Comparison of ENCODE assay signal across 8 mouse cellular contexts in the genomic region with DNA sequence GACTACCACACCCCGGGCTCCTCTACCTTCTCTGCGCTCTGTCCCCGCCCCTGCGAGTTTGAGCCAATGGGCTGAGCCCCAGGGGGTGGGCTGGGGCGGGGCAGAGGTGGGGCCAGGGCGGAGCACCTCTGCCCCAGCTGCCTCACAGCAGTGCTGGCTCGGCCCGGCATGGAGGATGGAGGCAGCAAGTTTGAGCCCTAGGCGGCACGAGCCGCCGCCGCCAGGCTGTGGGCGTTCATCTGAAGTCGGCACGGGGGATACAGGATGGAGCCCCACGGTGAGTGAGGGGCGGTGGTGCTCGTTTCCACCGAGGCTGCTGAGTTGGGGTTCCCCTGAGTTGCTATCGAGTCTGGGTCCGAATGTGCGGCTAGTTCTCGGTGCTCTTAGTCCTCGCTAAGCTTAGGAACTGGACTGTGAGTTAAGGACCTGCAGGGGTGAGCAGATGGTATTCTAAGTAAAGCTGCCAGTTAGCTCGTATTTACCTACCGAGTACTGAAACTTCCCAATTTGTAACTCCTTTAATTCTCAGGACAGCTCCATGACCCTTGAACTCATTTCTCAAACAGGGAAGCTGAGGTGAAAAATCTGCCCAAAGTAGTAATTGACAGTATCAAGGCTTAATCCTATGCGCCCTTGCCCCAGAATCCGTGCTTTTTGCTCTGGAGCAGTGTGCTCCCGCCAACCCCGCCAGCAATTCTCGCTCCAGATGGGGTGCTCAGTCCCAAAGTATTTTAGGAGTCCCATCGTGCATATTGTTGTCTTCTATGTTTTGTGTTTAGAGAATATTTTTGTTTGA. TPM values are rescaled to one million over a fixed set of nuclear protein-coding genes. Genes with fewer than 3 reads are reported as not detected.
DNase-seq lines count a peak whose midpoint lies in the region; ATAC-seq and TF ChIP-seq lines count a peak whose summit lies in the region.

No protein-coding gene starts in this region.

- H3K4me3 ChIP-seq in brown adipose tissue, adult 24 weeks (ENCODE audit: insufficient read depth, low read depth, low read length): peak overlapping the region; percentile 95
- H3K4me3 ChIP-seq in heart, embryonic 12.5 days: peak overlapping the region; percentile 66
- peak overlapping the region; percentile 60 for H3K4me3 ChIP-seq in kidney, postnatal 0 days (replicated peaks; ENCODE audit: low read depth, low read length)
- peak overlapping the region; percentile 73 for H3K4me3 ChIP-seq in liver, embryonic 12.5 days
- peak overlapping the region; percentile 65 for H3K4me3 ChIP-seq in stomach, embryonic 14.5 days (ENCODE audit: low read depth, low read length)

- peak; percentile 96 for ATAC-seq in CD4-positive, CD25-positive, alpha-beta regulatory T cell, adult 4 months
- peak; percentile 94 for ATAC-seq in erythroid progenitor cell, adult 5-6 weeks (replicated peaks; ENCODE audit: low FRiP score, poor library complexity, severe bottlenecking)
- peak; percentile 100 for ATAC-seq in heart, embryonic 12.5 days (ENCODE audit: insufficient number of reproducible peaks, low FRiP score)
- ATAC-seq in kidney, postnatal 0 days (replicated peaks; ENCODE audit: low FRiP score, low read depth): peak; percentile 100
- peak; percentile 100 for ATAC-seq in liver, embryonic 12.5 days
- ATAC-seq in stomach, embryonic 14.5 days (ENCODE audit: insufficient number of reproducible peaks, insufficient read depth, low FRiP score, low read depth): peak; percentile 100

- peak overlapping the region; percentile 82 for H3K9ac ChIP-seq in heart, embryonic 12.5 days
- peak overlapping the region; percentile 70 for H3K9ac ChIP-seq in kidney, postnatal 0 days (ENCODE audit: low read depth, low read length)
- H3K9ac ChIP-seq in liver, embryonic 12.5 days: peak overlapping the region; percentile 73
- peak overlapping the region; percentile 37 for H3K9ac ChIP-seq in stomach, embryonic 14.5 days (replicated peaks; ENCODE audit: low read depth, low read length)

- DNase-seq in kidney, postnatal 0 days (ENCODE audit: low spot score): peak; percentile 93
- DNase-seq in natural killer cell, adult 2 months (ENCODE audit: low spot score in 2 of 2): peak; percentile 16 to 57

- H3K9me3 ChIP-seq in heart, embryonic 12.5 days (replicated peaks): no peaks in the 10 kb centered on the region
- H3K9me3 ChIP-seq in kidney, postnatal 0 days (replicated peaks; ENCODE audit: low read length): no peaks in the 10 kb centered on the region
- H3K9me3 ChIP-seq in liver, embryonic 12.5 days (replicated peaks): no peaks in the 10 kb centered on the region
- no peaks in the 10 kb centered on the region for H3K9me3 ChIP-seq in stomach, embryonic 14.5 days (ENCODE audit: control insufficient read depth, low read depth, low read length)

- no peaks in the 10 kb centered on the region for H3K27me3 ChIP-seq in heart, embryonic 12.5 days (replicated peaks)
- H3K27me3 ChIP-seq in kidney, postnatal 0 days (ENCODE audit: insufficient read depth, low read length): no peaks in the 10 kb centered on the region
- H3K27me3 ChIP-seq in liver, embryonic 12.5 days (replicated peaks): no peaks in the 10 kb centered on the region
- H3K27me3 ChIP-seq in stomach, embryonic 14.5 days (ENCODE audit: control insufficient read depth, insufficient read depth, low read length): no peaks in the 10 kb centered on the region

- H3K4me1 ChIP-seq in brown adipose tissue, adult 24 weeks (ENCODE audit: control insufficient read depth, insufficient read depth, insufficient read length, low read length): peaks cover 10% of the 10 kb centered on the region; the same call in 1 of the 2 replicates
- peaks cover 14% of the 10 kb centered on the region for H3K4me1 ChIP-seq in heart, embryonic 12.5 days (replicated peaks)
- 0 out of 2 replicates have a peak, but pooled peaks cover 3% of the 10 kb centered on the region for H3K4me1 ChIP-seq in kidney, postnatal 0 days (replicated peaks; ENCODE audit: insufficient read depth, low read length)
- peaks cover 24% of the 10 kb centered on the region for H3K4me1 ChIP-seq in liver, embryonic 12.5 days
- 0 out of 2 replicates have a peak, but pooled peaks cover 3% of the 10 kb centered on the region for H3K4me1 ChIP-seq in stomach, embryonic 14.5 days (ENCODE audit: control insufficient read depth, insufficient read depth, low read length)

- peak overlapping the region; percentile 84 for H3K4me2 ChIP-seq in heart, embryonic 12.5 days
- H3K4me2 ChIP-seq in kidney, postnatal 0 days (ENCODE audit: low read length): peak overlapping the region; percentile 60
- H3K4me2 ChIP-seq in liver, embryonic 12.5 days: peak overlapping the region; percentile 88
- H3K4me2 ChIP-seq in stomach, embryonic 14.5 days (replicated peaks; ENCODE audit: low read depth, low read length): peak overlapping the region; percentile 75

- H3K27ac ChIP-seq in brown adipose tissue, adult 24 weeks (replicated peaks; ENCODE audit: low read depth, low read length): peak overlapping the region; percentile 84
- H3K27ac ChIP-seq in heart, embryonic 12.5 days (ENCODE audit: poor library complexity, severe bottlenecking): peak overlapping the region; percentile 79
- no peak overlapping the region for H3K27ac ChIP-seq in kidney, postnatal 0 days
- H3K27ac ChIP-seq in liver, embryonic 12.5 days: peak overlapping the region; percentile 72
- no peak overlapping the region; the same call in 1 of the 2 replicates for H3K27ac ChIP-seq in stomach, embryonic 14.5 days (ENCODE audit: low read length)

- H3K36me3 ChIP-seq in heart, embryonic 12.5 days: no peaks in the 10 kb centered on the region
- no peaks in the 10 kb centered on the region for H3K36me3 ChIP-seq in kidney, postnatal 0 days (ENCODE audit: insufficient read depth, low read length)
- no peaks in the 10 kb centered on the region for H3K36me3 ChIP-seq in liver, embryonic 12.5 days
- H3K36me3 ChIP-seq in stomach, embryonic 14.5 days (ENCODE audit: control insufficient read depth, insufficient read depth, low read length): no peaks in the 10 kb centered on the region

- TF ChIP-seq CTCF in kidney, postnatal 0 days (IDR thresholded peaks at IDR 0.05; ENCODE audit: low read depth): no peak

- 0% methylated on average over 33 of the region's 33 CpGs for WGBS in heart, embryonic 12.5 days
- 1% methylated on average over 32 of the region's 33 CpGs for WGBS in kidney, postnatal 0 days
- under 1% methylated on average over 33 of the region's 33 CpGs for WGBS in liver, embryonic 12.5 days (ENCODE audit: insufficient replicate concordance)
- WGBS in stomach, embryonic 14.5 days: under 1% methylated on average over 33 of the region's 33 CpGs

RNA-seq across cellular contexts. Expression of a gene that starts 15.5 kb away (rescaled TPM):
- polyA plus RNA-seq in CD4-positive, CD25-positive, alpha-beta regulatory T cell, adult 4 months (2017; shearing (Covaris generic)): under 1 TPM; 0.92 to 0.94 TPM
- polyA plus RNA-seq in brown adipose tissue, adult 24 weeks (2012; ENCODE audit: insufficient read depth, insufficient read length, missing spikeins): 73.7 and 81.7 TPM in 2 replicates
- 3.6 and 3.8 TPM in 2 replicates for total RNA-seq in erythroid progenitor cell, adult 5-6 weeks (2015; ENCODE audit: low replicate concordance)
- 0.39 and 3.6 TPM in 2 replicates for total RNA-seq in erythroid progenitor cell, adult 5-6 weeks (2017; ENCODE audit: low replicate concordance)
- 81.7 and 82.9 TPM in 2 replicates for polyA plus RNA-seq in heart, embryonic 12.5 days (2016; fragmentation: Nextera tagmentation; extraction: Ambion mirVana)
- 36.2 and 38.5 TPM in 2 replicates for polyA plus RNA-seq in kidney, postnatal 0 days (2015; fragmentation: Nextera tagmentation; extraction: Ambion mirVana)
- 11.2 and 12.7 TPM in 2 replicates for polyA plus RNA-seq in liver, embryonic 12.5 days (2016; fragmentation: Nextera tagmentation; extraction: Ambion mirVana)
- 59.9 and 63.4 TPM in 2 replicates for polyA plus RNA-seq in stomach, embryonic 14.5 days (2014; fragmentation: Nextera tagmentation; extraction: Ambion mirVana)

Comparison
In these comparisons a context has a peak if more than half of its experiments do, and no peak if none do; other contexts are left out.
1. H3K27ac ChIP-seq: peak in brown adipose tissue, adult 24 weeks (single experiment), heart, embryonic 12.5 days (single experiment) and liver, embryonic 12.5 days (single experiment); none in kidney, postnatal 0 days (single experiment) and stomach, embryonic 14.5 days (single experiment).
2. Peak in every context shown above with its lines, with median percentiles within 50 percentile points of each other: ATAC-seq, H3K4me3 ChIP-seq, H3K4me2 ChIP-seq and H3K9ac ChIP-seq.